Comparison of ENCODE assay signal across 27 mouse cellular contexts in the genomic region with DNA sequence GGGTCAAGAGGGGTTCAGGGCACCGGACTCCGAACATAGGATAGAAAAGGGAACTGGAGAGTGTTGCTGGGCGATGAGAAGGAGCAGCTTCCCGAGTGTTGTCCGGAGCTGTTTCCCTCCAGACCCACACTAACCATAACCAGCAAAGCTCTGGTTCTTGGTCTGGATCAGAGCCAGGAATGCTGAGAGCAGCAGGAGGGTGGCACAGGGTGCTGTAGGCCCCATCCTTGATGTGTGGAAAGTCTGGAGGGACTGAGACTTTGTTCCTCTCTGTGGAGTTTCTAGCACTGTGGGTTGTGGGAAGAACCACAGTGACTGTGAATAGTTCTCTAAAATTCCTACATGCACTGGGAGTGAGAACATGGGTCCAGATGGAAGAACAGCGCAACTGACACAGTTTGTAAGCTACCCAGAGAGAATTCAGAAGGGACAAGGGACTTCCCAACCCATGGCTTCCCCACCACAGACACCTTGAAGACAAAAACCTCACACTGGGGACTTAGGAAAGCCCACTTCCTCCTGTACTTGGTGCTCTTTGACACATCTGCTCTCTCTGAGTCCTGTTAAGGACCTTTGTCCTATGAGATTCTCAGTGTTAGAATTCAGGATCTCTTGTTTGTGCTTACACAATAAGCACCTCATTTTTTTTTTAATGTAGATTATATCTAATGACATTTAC. TPM values are rescaled to one million over a fixed set of nuclear protein-coding genes. Genes with fewer than 3 reads are reported as not detected.
A peak's percentile ranks its signal among the peaks of the same experiment; 100 is the strongest.
DNase-seq lines count a peak whose midpoint lies in the region; ATAC-seq and TF ChIP-seq lines count a peak whose summit lies in the region.
"Had no signal": no experiment of that assay in that cellular context is flagged by ENCODE, and none has a peak within 500 bp of the region (broad histone marks: within the 10 kb centered on the region; RNA-seq: fewer than 3 reads in every experiment).

No protein-coding gene starts in this region.

- H3K4me1 ChIP-seq in stomach, postnatal 0 days (replicated peaks; ENCODE audit: control insufficient read depth, insufficient read depth) = no peaks in the 10 kb centered on the region
- H3K4me1 ChIP-seq in forebrain, postnatal 0 days (ENCODE audit: insufficient read depth) = no peaks in the 10 kb centered on the region
- H3K4me1 ChIP-seq in thymus, adult 2 months (replicated peaks; ENCODE audit: control insufficient read depth, insufficient read depth, low read length) = peaks cover 13% of the 10 kb centered on the region
- H3K4me1 ChIP-seq: embryonic facial prominence, embryonic 12.5 days; forebrain, embryonic 13.5 days; hindbrain, embryonic 15.5 days; midbrain, embryonic 15.5 days had no signal

- H3K4me3 ChIP-seq in stomach, postnatal 0 days (ENCODE audit: low read depth, low read length) = no peak overlapping the region
- H3K4me3 ChIP-seq in forebrain, postnatal 0 days (ENCODE audit: low read depth, low read length) = no peak overlapping the region
- no peak overlapping the region for H3K4me3 ChIP-seq in thymus, adult 2 months (ENCODE audit: control insufficient read depth, insufficient read depth, low read length)
- H3K4me3 ChIP-seq: embryonic facial prominence, embryonic 12.5 days; erythroblast, embryonic 14.5 days; forebrain, embryonic 13.5 days; hindbrain, embryonic 15.5 days; layer of hippocampus, adult 2 months; megakaryocyte, embryonic 14.5 days; midbrain, embryonic 15.5 days had no signal

- H3K9ac ChIP-seq in stomach, postnatal 0 days (ENCODE audit: low read length) = no peak overlapping the region
- no peak overlapping the region for H3K9ac ChIP-seq in forebrain, postnatal 0 days
- H3K9ac ChIP-seq: embryonic facial prominence, embryonic 12.5 days; forebrain, embryonic 13.5 days; hindbrain, embryonic 15.5 days; liver, embryonic 14.5 days; midbrain, embryonic 15.5 days had no signal

- no peak for TF ChIP-seq EP300 in stomach, postnatal 0 days (optimal IDR thresholded peaks at IDR 0.05)

- no peak for TF ChIP-seq CTCF in stomach, postnatal 0 days (IDR thresholded peaks at IDR 0.05; ENCODE audit: low read depth)
- TF ChIP-seq CTCF in forebrain, postnatal 0 days (IDR thresholded peaks at IDR 0.05; ENCODE audit: low read depth) = no peak
- no peak for TF ChIP-seq CTCF in thymus, adult 2 months (IDR thresholded peaks at IDR 0.05; ENCODE audit: borderline replicate concordance, control insufficient read depth, extremely low read depth, insufficient read depth, low read length, poor library complexity)

- no peak for TF ChIP-seq POLR2A in thymus, adult 2 months (IDR thresholded peaks at IDR 0.05; ENCODE audit: control insufficient read depth, extremely low read depth, insufficient read depth, low read length, poor library complexity)

- no peaks in the 10 kb centered on the region for H3K27me3 ChIP-seq in stomach, postnatal 0 days (ENCODE audit: control insufficient read depth, insufficient read depth, low read length)
- no peaks in the 10 kb centered on the region for H3K27me3 ChIP-seq in forebrain, postnatal 0 days (ENCODE audit: insufficient read depth, low read length)
- H3K27me3 ChIP-seq in thymus, adult 2 months (ENCODE audit: control insufficient read depth, insufficient read depth, low read length) = no peaks in the 10 kb centered on the region
- H3K27me3 ChIP-seq: embryonic facial prominence, embryonic 12.5 days; forebrain, embryonic 13.5 days; hindbrain, embryonic 15.5 days; midbrain, embryonic 15.5 days had no signal

- peak; percentile 21 for DNase-seq in thymus, postnatal 0 days (ENCODE audit: low spot score)
- no peak for DNase-seq in thymus, postnatal 14 days
- peak; percentile 51 for DNase-seq in R1 (ENCODE audit: low read depth, low spot score)
- DNase-seq in stomach, postnatal 0 days (ENCODE audit: low spot score) = no peak
- no peak for DNase-seq in forebrain, postnatal 0 days
- no peak for DNase-seq in thymus, adult 2 months
- DNase-seq: adrenal gland, postnatal 10 days; cerebellum, adult 9-11 months; heart, postnatal 36 days; kidney, adult 18-20 months; kidney, postnatal 10 days; layer of hippocampus, postnatal 36 days; retina, postnatal 1 day; thymus, postnatal 25 days had no signal

- WGBS in stomach, postnatal 0 days = 86% methylated on average over 6 of the region's 6 CpGs
- 87% methylated on average over 6 of the region's 6 CpGs for WGBS in forebrain, postnatal 0 days
- WGBS in thymus, adult 2 months = 33% methylated on average over 6 of the region's 6 CpGs

- no peak overlapping the region for H3K27ac ChIP-seq in stomach, postnatal 0 days (replicated peaks)
- no peak overlapping the region for H3K27ac ChIP-seq in forebrain, postnatal 0 days (ENCODE audit: low read depth, low read length)
- no peak overlapping the region for H3K27ac ChIP-seq in thymus, adult 2 months (ENCODE audit: control insufficient read depth, insufficient read depth, low read length)
- H3K27ac ChIP-seq: embryonic facial prominence, embryonic 12.5 days; forebrain, embryonic 13.5 days; hindbrain, embryonic 15.5 days; layer of hippocampus, adult 2 months; liver, embryonic 14.5 days; midbrain, embryonic 15.5 days had no signal

- ATAC-seq in inflammation-experienced regulatory T-cells, adult 6 months = peak; percentile 36
- ATAC-seq in stomach, postnatal 0 days (ENCODE audit: low FRiP score, low TSS enrichment) = no peak
- no peak for ATAC-seq in forebrain, postnatal 0 days
- ATAC-seq: forebrain, embryonic 13.5 days; midbrain, embryonic 15.5 days had no signal

- no peaks in the 10 kb centered on the region for H3K9me3 ChIP-seq in stomach, postnatal 0 days (ENCODE audit: control insufficient read depth, low read length)
- H3K9me3 ChIP-seq in forebrain, postnatal 0 days (ENCODE audit: low read length) = no peaks in the 10 kb centered on the region
- H3K9me3 ChIP-seq: embryonic facial prominence, embryonic 12.5 days; forebrain, embryonic 13.5 days; hindbrain, embryonic 15.5 days; megakaryocyte, embryonic 14.5 days; midbrain, embryonic 15.5 days had no signal

- H3K4me2 ChIP-seq in stomach, postnatal 0 days (replicated peaks; ENCODE audit: low read depth) = no peak overlapping the region
- H3K4me2 ChIP-seq in forebrain, postnatal 0 days (ENCODE audit: low read depth) = no peak overlapping the region
- H3K4me2 ChIP-seq: embryonic facial prominence, embryonic 12.5 days; forebrain, embryonic 13.5 days; heart, embryonic 11.5 days; hindbrain, embryonic 15.5 days; midbrain, embryonic 15.5 days had no signal

- H3K36me3 ChIP-seq in stomach, postnatal 0 days (ENCODE audit: control insufficient read depth, insufficient read depth, low read length) = no peaks in the 10 kb centered on the region
- no peaks in the 10 kb centered on the region for H3K36me3 ChIP-seq in forebrain, postnatal 0 days (ENCODE audit: insufficient read depth)
- no peaks in the 10 kb centered on the region for H3K36me3 ChIP-seq in thymus, adult 2 months (ENCODE audit: control insufficient read depth, insufficient read depth, low read length)
- H3K36me3 ChIP-seq: embryonic facial prominence, embryonic 12.5 days; hindbrain, embryonic 15.5 days; midbrain, embryonic 15.5 days had no signal

RNA-seq across cellular contexts. Expression of a gene that starts 9.7 kb away (rescaled TPM):
- polyA plus RNA-seq in thymus, postnatal 0 days (2015; fragmentation: Nextera tagmentation; extraction: Ambion mirVana) = not detected in 2 replicates
- polyA plus RNA-seq in inflammation-experienced regulatory T-cells, adult 6 months (2017; shearing (Covaris generic)) = not detected
- not detected in 2 replicates for polyA plus RNA-seq in stomach, postnatal 0 days (2015; fragmentation: Nextera tagmentation; extraction: Ambion mirVana)
- 0.38 TPM in 1 of 2 replicates, not detected in the other for total RNA-seq in forebrain, postnatal 0 days (2014; rRNA removed)
- polyA plus RNA-seq in forebrain, postnatal 0 days (2015; fragmentation: Nextera tagmentation; extraction: Ambion mirVana) = 0.36 TPM in 1 of 2 replicates, not detected in the other
- not detected in 2 replicates for polyA plus RNA-seq in thymus, adult 2 months (2012; rRNA removed)
- total RNA-seq: adrenal gland, postnatal 10 days; gastrocnemius, postnatal 4 days; heart, postnatal 36 days; layer of hippocampus, adult 2 months; layer of hippocampus, postnatal 36 days had no signal
- polyA plus RNA-seq: embryonic facial prominence, embryonic 12.5 days; erythroblast, embryonic 14.5 days; heart, embryonic 11.5 days; liver, embryonic 14.5 days; lung, embryonic 16.5 days; stomach, embryonic 16.5 days had no signal

RNA-seq across cellular contexts. Expression of a gene that starts 12.9 kb away (rescaled TPM):
- polyA plus RNA-seq in thymus, postnatal 0 days (2015; fragmentation: Nextera tagmentation; extraction: Ambion mirVana) = 5.4 and 5.9 TPM in 2 replicates
- polyA plus RNA-seq in inflammation-experienced regulatory T-cells, adult 6 months (2017; shearing (Covaris generic)) = 1 to 10 TPM; 2.7 to 8.0 (median 8.0) TPM
- polyA plus RNA-seq in stomach, postnatal 0 days (2015; fragmentation: Nextera tagmentation; extraction: Ambion mirVana) = 4.5 and 5.2 TPM in 2 replicates
- 2.0 and 3.4 TPM in 2 replicates for total RNA-seq in forebrain, postnatal 0 days (2014; rRNA removed)
- 2.6 and 3.7 TPM in 2 replicates for polyA plus RNA-seq in forebrain, postnatal 0 days (2015; fragmentation: Nextera tagmentation; extraction: Ambion mirVana)
- polyA plus RNA-seq in thymus, adult 2 months (2012; rRNA removed) = 0.85 and 1.0 TPM in 2 replicates

RNA-seq across cellular contexts. Expression of a gene that starts 13.0 kb away (rescaled TPM):
- 121 and 135 TPM in 2 replicates for polyA plus RNA-seq in thymus, postnatal 0 days (2015; fragmentation: Nextera tagmentation; extraction: Ambion mirVana)
- polyA plus RNA-seq in inflammation-experienced regulatory T-cells, adult 6 months (2017; shearing (Covaris generic)) = 10 to 100 TPM; 71.2 to 90.2 (median 83.7) TPM
- polyA plus RNA-seq in stomach, postnatal 0 days (2015; fragmentation: Nextera tagmentation; extraction: Ambion mirVana) = 49.4 and 58.6 TPM in 2 replicates
- 28.6 and 35.0 TPM in 2 replicates for total RNA-seq in forebrain, postnatal 0 days (2014; rRNA removed)
- polyA plus RNA-seq in forebrain, postnatal 0 days (2015; fragmentation: Nextera tagmentation; extraction: Ambion mirVana) = 48.8 and 56.5 TPM in 2 replicates
- polyA plus RNA-seq in thymus, adult 2 months (2012; rRNA removed) = 54.1 and 58.7 TPM in 2 replicates

RNA-seq across cellular contexts. Expression of a gene that starts 18.0 kb away (rescaled TPM):
- polyA plus RNA-seq in thymus, postnatal 0 days (2015; fragmentation: Nextera tagmentation; extraction: Ambion mirVana) = 0.09 and 0.10 TPM in 2 replicates
- under 1 TPM in 2 of 3 experiments, not detected in 1; 0.16 to 0.39 TPM for polyA plus RNA-seq in inflammation-experienced regulatory T-cells, adult 6 months (2017; shearing (Covaris generic))
- 0.05 and 0.08 TPM in 2 replicates for polyA plus RNA-seq in stomach, postnatal 0 days (2015; fragmentation: Nextera tagmentation; extraction: Ambion mirVana)
- 3.5 and 4.2 TPM in 2 replicates for total RNA-seq in forebrain, postnatal 0 days (2014; rRNA removed)
- polyA plus RNA-seq in forebrain, postnatal 0 days (2015; fragmentation: Nextera tagmentation; extraction: Ambion mirVana) = 0.52 and 1.5 TPM in 2 replicates
- polyA plus RNA-seq in thymus, adult 2 months (2012; rRNA removed) = 0.32 and 0.34 TPM in 2 replicates
- total RNA-seq: adrenal gland, postnatal 10 days; heart, postnatal 36 days had no signal
- polyA plus RNA-seq: erythroblast, embryonic 14.5 days had no signal

RNA-seq across cellular contexts. Expression of a gene that starts 19.8 kb away (rescaled TPM):
- 145 and 162 TPM in 2 replicates for polyA plus RNA-seq in thymus, postnatal 0 days (2015; fragmentation: Nextera tagmentation; extraction: Ambion mirVana)
- polyA plus RNA-seq in inflammation-experienced regulatory T-cells, adult 6 months (2017; shearing (Covaris generic)) = 100 to 1,000 TPM; 206 to 226 (median 211) TPM
- polyA plus RNA-seq in stomach, postnatal 0 days (2015; fragmentation: Nextera tagmentation; extraction: Ambion mirVana) = 77.9 and 79.7 TPM in 2 replicates
- total RNA-seq in forebrain, postnatal 0 days (2014; rRNA removed) = 72.3 and 82.2 TPM in 2 replicates
- 157 and 183 TPM in 2 replicates for polyA plus RNA-seq in forebrain, postnatal 0 days (2015; fragmentation: Nextera tagmentation; extraction: Ambion mirVana)
- polyA plus RNA-seq in thymus, adult 2 months (2012; rRNA removed) = 61.5 and 82.3 TPM in 2 replicates

Comparison
In these comparisons a context has a peak if more than half of its experiments do, and no peak if none do; other contexts are left out.
1. DNase-seq: peak in thymus, postnatal 0 days (single experiment) and R1 (single experiment); none in thymus, postnatal 14 days (single experiment), stomach, postnatal 0 days (single experiment), forebrain, postnatal 0 days (single experiment) and thymus, adult 2 months (single experiment).